ENCODE assay signal across 18 mouse cellular contexts in genomic region chr5:136017262-136017661, GRCm38 (mm10). TPM values are rescaled to one million over a fixed set of nuclear protein-coding genes. Genes with fewer than 3 reads are reported as not detected.
DNase-seq lines count a peak whose midpoint lies in the region; ATAC-seq lines count a peak whose summit lies in the region.
"Had no signal": no experiment of that assay in that cellular context is flagged by ENCODE, and none has a peak within 500 bp of the region (broad histone marks: within the 10 kb centered on the region; RNA-seq: fewer than 3 reads in every experiment).

No protein-coding gene starts in this region.

- no peak for ATAC-seq in intestine, embryonic 16.5 days
- ATAC-seq: midbrain, embryonic 13.5 days had no signal

- WGBS in intestine, embryonic 16.5 days, result 86% methylated on average over 6 of the region's 6 CpGs

- DNase-seq in gastrocnemius, adult 18-20 months (ENCODE audit: low spot score), result peak; percentile 48
- DNase-seq in gastrocnemius, postnatal 10 days, result no peak
- peak; percentile 15 to 20 for DNase-seq in lung, adult 18-20 months
- no peak for DNase-seq in lung, postnatal 36 days
- peak; percentile 21 for DNase-seq in retina, postnatal 7 days (ENCODE audit: low read depth, low spot score)
- DNase-seq in cerebellum, adult 18-20 months, result no peak
- DNase-seq: adrenal gland, postnatal 14 days; lung, postnatal 14 days; right cerebral cortex, adult 18-20 months had no signal

- peaks cover 28% of the 10 kb centered on the region for H3K4me1 ChIP-seq in brown adipose tissue, adult 24 weeks (ENCODE audit: control insufficient read depth, insufficient read depth, insufficient read length, low read length)
- peaks cover 6% of the 10 kb centered on the region; the same call in 1 of the 2 replicates for H3K4me1 ChIP-seq in intestine, embryonic 16.5 days (ENCODE audit: control insufficient read depth, insufficient read depth, low read length)

- no peaks in the 10 kb centered on the region for H3K27me3 ChIP-seq in intestine, embryonic 16.5 days (replicated peaks; ENCODE audit: control insufficient read depth, insufficient read depth, low read length)
- H3K27me3 ChIP-seq: midbrain, embryonic 13.5 days; neural tube, embryonic 13.5 days had no signal

- H3K9me3 ChIP-seq in intestine, embryonic 16.5 days (ENCODE audit: control insufficient read depth, low read length), result no peaks in the 10 kb centered on the region
- H3K9me3 ChIP-seq: G1E; midbrain, embryonic 13.5 days; neural tube, embryonic 13.5 days had no signal

- H3K27ac ChIP-seq in brown adipose tissue, adult 24 weeks (replicated peaks; ENCODE audit: low read depth, low read length), result peak overlapping the region; percentile 97
- H3K27ac ChIP-seq in intestine, embryonic 16.5 days (ENCODE audit: low read length), result no peak overlapping the region
- H3K27ac ChIP-seq: midbrain, embryonic 13.5 days; neural tube, embryonic 13.5 days had no signal

- no peak overlapping the region for H3K9ac ChIP-seq in intestine, embryonic 16.5 days (ENCODE audit: low read depth, low read length)
- H3K9ac ChIP-seq: midbrain, embryonic 13.5 days; neural tube, embryonic 13.5 days had no signal

- H3K36me3 ChIP-seq in intestine, embryonic 16.5 days (ENCODE audit: control insufficient read depth, insufficient read depth, low read length), result no peaks in the 10 kb centered on the region; the same call in 1 of the 2 replicates

- no peak overlapping the region for H3K4me3 ChIP-seq in brown adipose tissue, adult 24 weeks (ENCODE audit: insufficient read depth, low read depth, low read length)
- no peak overlapping the region for H3K4me3 ChIP-seq in intestine, embryonic 16.5 days (ENCODE audit: low read length)
- H3K4me3 ChIP-seq: midbrain, embryonic 13.5 days; neural tube, embryonic 13.5 days had no signal

- no peak overlapping the region for H3K4me2 ChIP-seq in intestine, embryonic 16.5 days (ENCODE audit: low read depth, low read length)
- H3K4me2 ChIP-seq: liver, embryonic 11.5 days; midbrain, embryonic 13.5 days; neural tube, embryonic 13.5 days had no signal

RNA-seq across cellular contexts. Expression of gene Upk3b, which starts 21.0 kb away (rescaled TPM):
- under 1 TPM in 1 of 2 experiments, not detected in 1; 0.07 TPM for total RNA-seq in gastrocnemius, adult 18-20 months (2021)
- total RNA-seq in gastrocnemius, postnatal 10 days (2021), result under 1 TPM in 1 of 2 experiments, not detected in 1; 0.14 TPM
- polyA plus RNA-seq in brown adipose tissue, adult 24 weeks (2012; ENCODE audit: insufficient read depth, insufficient read length, missing spikeins), result not detected in 2 replicates
- 44.4 and 47.8 TPM in 2 replicates for polyA plus RNA-seq in intestine, embryonic 16.5 days (2015; fragmentation: Nextera tagmentation; extraction: Ambion mirVana)
- polyA plus RNA-seq: G1E; midbrain, embryonic 13.5 days had no signal

RNA-seq across cellular contexts. Expression of gene Dtx2, which starts 22.7 kb away (rescaled TPM):
- 1 to 10 TPM; 7.4 to 7.6 TPM for total RNA-seq in gastrocnemius, adult 18-20 months (2021)
- total RNA-seq in gastrocnemius, postnatal 10 days (2021), result 1 to 10 TPM; 7.7 to 9.2 TPM
- 16.2 and 18.3 TPM in 2 replicates for polyA plus RNA-seq in brown adipose tissue, adult 24 weeks (2012; ENCODE audit: insufficient read depth, insufficient read length, missing spikeins)
- 20.6 and 21.6 TPM in 2 replicates for polyA plus RNA-seq in intestine, embryonic 16.5 days (2015; fragmentation: Nextera tagmentation; extraction: Ambion mirVana)

RNA-seq across cellular contexts. Expression of gene Upk3bl, which starts 37.0 kb away (rescaled TPM):
- total RNA-seq in gastrocnemius, adult 18-20 months (2021), result not detected
- total RNA-seq in gastrocnemius, postnatal 10 days (2021), result not detected
- polyA plus RNA-seq in brown adipose tissue, adult 24 weeks (2012; ENCODE audit: insufficient read depth, insufficient read length, missing spikeins), result not detected in 2 replicates
- 0.82 and 2.3 TPM in 2 replicates for polyA plus RNA-seq in intestine, embryonic 16.5 days (2015; fragmentation: Nextera tagmentation; extraction: Ambion mirVana)
- total RNA-seq: adrenal gland, postnatal 14 days; G1E had no signal
- polyA plus RNA-seq: G1E; midbrain, embryonic 13.5 days; neural tube, embryonic 13.5 days; spleen, adult 2 months had no signal

RNA-seq across cellular contexts. Expression of gene Zp3, which starts 37.4 kb away (rescaled TPM):
- total RNA-seq in gastrocnemius, adult 18-20 months (2021), result not detected
- total RNA-seq in gastrocnemius, postnatal 10 days (2021), result not detected
- not detected in 2 replicates for polyA plus RNA-seq in brown adipose tissue, adult 24 weeks (2012; ENCODE audit: insufficient read depth, insufficient read length, missing spikeins)
- 0.68 and 1.5 TPM in 2 replicates for polyA plus RNA-seq in intestine, embryonic 16.5 days (2015; fragmentation: Nextera tagmentation; extraction: Ambion mirVana)
- total RNA-seq: adrenal gland, postnatal 14 days; G1E had no signal
- polyA plus RNA-seq: G1E; heart, embryonic 16.5 days; kidney, embryonic 14.5 days; liver, embryonic 11.5 days; midbrain, embryonic 13.5 days; spleen, adult 2 months had no signal

RNA-seq across cellular contexts. Expression of gene Ssc4d, which starts 42.9 kb away (rescaled TPM):
- under 1 TPM; 0.57 to 0.95 TPM for total RNA-seq in gastrocnemius, adult 18-20 months (2021)
- 1 to 10 TPM in 1 of 2 experiments, under 1 TPM in 1; 0.78 to 1.1 TPM for total RNA-seq in gastrocnemius, postnatal 10 days (2021)
- polyA plus RNA-seq in brown adipose tissue, adult 24 weeks (2012; ENCODE audit: insufficient read depth, insufficient read length, missing spikeins), result 2.9 and 6.7 TPM in 2 replicates
- 2.3 and 2.9 TPM in 2 replicates for polyA plus RNA-seq in intestine, embryonic 16.5 days (2015; fragmentation: Nextera tagmentation; extraction: Ambion mirVana)

Comparison
In these comparisons a context has a peak if more than half of its experiments do, and no peak if none do; other contexts are left out.
1. DNase-seq: peak in gastrocnemius, adult 18-20 months (single experiment), lung, adult 18-20 months (2 of 2) and retina, postnatal 7 days (single experiment); none in gastrocnemius, postnatal 10 days (single experiment), lung, postnatal 36 days (single experiment) and cerebellum, adult 18-20 months (0 of 2).